In the genomic region with DNA sequence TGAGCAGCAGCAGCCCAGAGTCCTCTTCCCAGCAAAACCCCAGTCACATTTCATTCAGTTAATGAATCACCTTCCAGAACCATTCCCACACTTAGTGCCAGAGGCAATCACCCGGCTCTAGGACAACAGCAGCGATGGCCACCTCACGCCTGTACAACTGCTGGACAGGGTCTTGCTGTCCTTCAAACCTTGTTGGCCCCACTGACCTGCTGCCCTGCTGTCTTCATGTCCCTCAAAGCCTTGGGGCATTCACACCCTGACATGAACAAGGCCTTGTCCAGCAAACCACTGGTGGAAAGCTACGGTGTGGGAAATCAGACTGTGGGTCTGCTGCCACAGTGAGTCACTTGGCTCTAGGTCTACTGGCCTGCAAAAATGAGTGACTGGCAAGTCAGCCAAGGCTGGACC, we compare ENCODE assay signal across 12 mouse cellular contexts. TPM values are rescaled to one million over a fixed set of nuclear protein-coding genes. Genes with fewer than 3 reads are reported as not detected.
DNase-seq lines count a peak whose midpoint lies in the region.
"Had no signal": no experiment of that assay in that cellular context is flagged by ENCODE, and none has a peak within 500 bp of the region (broad histone marks: within the 10 kb centered on the region; RNA-seq: fewer than 3 reads in every experiment).

No protein-coding gene starts in this region.

- DNase-seq in adrenal gland, adult 2 months, result peak; percentile 81
- no peak for DNase-seq in adrenal gland, postnatal 25 days
- peak; percentile 41 for DNase-seq in adipocyte (ENCODE audit: low spot score)
- DNase-seq in kidney, adult 18-20 months, result peak; percentile 46
- peak; percentile 52 for DNase-seq in kidney, postnatal 14 days
- DNase-seq in lung, postnatal 4 days, result no peak
- no peak for DNase-seq in right cerebral cortex, postnatal 14 days
- no peak for DNase-seq in right cerebral cortex, postnatal 36 days (ENCODE audit: low spot score in 2 of 2)
- DNase-seq: cerebellum, adult 2 months; gastrocnemius, postnatal 14 days; layer of hippocampus, adult 9-11 months; lung, postnatal 10 days had no signal

RNA-seq across cellular contexts. Expression of a gene that starts 6.2 kb away (rescaled TPM):
- 10 to 100 TPM; 22.3 to 29.0 TPM for total RNA-seq in adrenal gland, adult 2 months (2021)
- 11.1 and 12.7 TPM in 2 replicates for polyA plus RNA-seq in adrenal gland, adult 2 months (2012; rRNA removed)
- total RNA-seq in adrenal gland, postnatal 25 days (2021), result 29.2 and 30.2 TPM in 2 replicates

RNA-seq across cellular contexts. Expression of a gene that starts 17.1 kb away (rescaled TPM):
- total RNA-seq in adrenal gland, adult 2 months (2021), result 100 to 1,000 TPM; 307 to 329 TPM
- polyA plus RNA-seq in adrenal gland, adult 2 months (2012; rRNA removed), result 127 and 140 TPM in 2 replicates
- total RNA-seq in adrenal gland, postnatal 25 days (2021), result 270 and 317 TPM in 2 replicates

RNA-seq across cellular contexts. Expression of a gene that starts 34.1 kb away (rescaled TPM):
- 1 to 10 TPM; 2.3 to 7.4 TPM for total RNA-seq in adrenal gland, adult 2 months (2021)
- 4.2 and 8.8 TPM in 2 replicates for polyA plus RNA-seq in adrenal gland, adult 2 months (2012; rRNA removed)
- total RNA-seq in adrenal gland, postnatal 25 days (2021), result 4.6 and 17.3 TPM in 2 replicates

RNA-seq across cellular contexts. Expression of a gene that starts 34.5 kb away (rescaled TPM):
- total RNA-seq in adrenal gland, adult 2 months (2021), result 10 to 100 TPM; 53.5 to 54.1 TPM
- polyA plus RNA-seq in adrenal gland, adult 2 months (2012; rRNA removed), result 36.7 and 53.4 TPM in 2 replicates
- 42.8 and 60.5 TPM in 2 replicates for total RNA-seq in adrenal gland, postnatal 25 days (2021)

RNA-seq across cellular contexts. Expression of a gene that starts 39.0 kb away (rescaled TPM):
- total RNA-seq in adrenal gland, adult 2 months (2021), result 1 to 10 TPM; 1.5 to 2.0 TPM
- polyA plus RNA-seq in adrenal gland, adult 2 months (2012; rRNA removed), result 2.7 and 3.0 TPM in 2 replicates
- 1.7 and 3.3 TPM in 2 replicates for total RNA-seq in adrenal gland, postnatal 25 days (2021)

Comparison
In these comparisons a context has a peak if more than half of its experiments do, and no peak if none do; other contexts are left out.
1. DNase-seq: peak in adrenal gland, adult 2 months (single experiment), adipocyte (single experiment), kidney, adult 18-20 months (single experiment) and kidney, postnatal 14 days (single experiment); none in adrenal gland, postnatal 25 days (single experiment), lung, postnatal 4 days (0 of 2), right cerebral cortex, postnatal 14 days (single experiment) and right cerebral cortex, postnatal 36 days (0 of 2).